Mouse (Mus musculus) erythroblast, embryonic 14.5 days (primary cell): ENCODE results near the gene Limch1. TPM values are rescaled to one million over a fixed set of nuclear protein-coding genes. Genes with fewer than 3 reads are reported as not detected.

Source experiments
- H3K27me3 ChIP-seq: 2 replicates; pipeline ENCODE4 v1.6.1; 2012; ENCODE audit warnings: inconsistent platforms; ENCODE audit not compliant: control insufficient read depth
- H3K36me3 ChIP-seq: 2 replicates; pipeline ENCODE4 v1.6.1; 2012; ENCODE audit warnings: mild to moderate bottlenecking, inconsistent platforms; ENCODE audit not compliant: control insufficient read depth
- H3K4me1 ChIP-seq: 2 replicates; pipeline ENCODE4 v1.6.1; 2012; ENCODE audit warnings: inconsistent platforms; ENCODE audit not compliant: control insufficient read depth
- H3K4me3 ChIP-seq: replicated peaks from 2 replicates; pipeline ENCODE3; 2012; ENCODE audit warnings: moderate library complexity, mild to moderate bottlenecking, inconsistent platforms
- H3K9me3 ChIP-seq: 2 replicates; pipeline ENCODE4 v1.6.1; 2012; ENCODE audit warnings: low read length, inconsistent platforms, mixed read lengths; ENCODE audit not compliant: control insufficient read depth
- GATA1 ChIP-seq: IDR thresholded peaks from 2 replicates; pipeline ENCODE4 v1.6.1; 2012; ENCODE audit warnings: low read length, inconsistent platforms, mixed read lengths
- TAL1 ChIP-seq: IDR thresholded peaks from 3 replicates; pipeline ENCODE4 v1.6.1; 2012; ENCODE audit warnings: low read length, inconsistent platforms, mixed read lengths
- polyA plus RNA-seq: library from polyadenylated mRNA; stranded (reverse); fragments of >175 nt; gene quantifications from 2 replicates; pipeline ENCODE4 v1.2.3, GENCODE M21; 2012

Limch1 gene
- polyA plus RNA-seq, 1 experiment: not detected

DNA sequence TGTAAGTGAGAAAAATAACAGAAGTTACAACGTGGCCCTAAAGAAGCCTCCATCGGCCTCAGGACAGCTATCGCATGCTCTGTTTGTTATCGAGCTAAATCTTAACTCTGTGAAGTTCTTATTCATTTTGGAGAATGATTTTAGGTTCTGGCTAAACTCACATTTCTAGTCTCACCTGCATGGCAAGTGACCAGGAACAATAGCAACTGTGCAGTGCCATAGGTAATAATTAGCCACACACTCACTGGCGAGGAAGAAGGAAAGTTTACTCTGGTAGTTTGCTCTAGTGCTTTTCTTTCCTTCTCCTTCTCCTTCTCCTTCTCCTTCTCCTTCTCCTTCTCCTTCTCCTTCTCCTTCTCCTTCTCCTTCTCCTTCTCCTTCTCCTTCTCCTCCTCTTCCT lies 209.6 kb downstream of the Limch1 start:
- TF ChIP-seq GATA1 (no peak), TAL1 (no peak)
- H3K27me3 ChIP-seq: no peaks in the 10 kb centered on the region
- H3K4me1 ChIP-seq: no peaks in the 10 kb centered on the region
- H3K9me3 ChIP-seq: no peaks in the 10 kb centered on the region
- H3K36me3 ChIP-seq: no peaks in the 10 kb centered on the region
- no peak overlapping the region for H3K4me3 ChIP-seq

DNA sequence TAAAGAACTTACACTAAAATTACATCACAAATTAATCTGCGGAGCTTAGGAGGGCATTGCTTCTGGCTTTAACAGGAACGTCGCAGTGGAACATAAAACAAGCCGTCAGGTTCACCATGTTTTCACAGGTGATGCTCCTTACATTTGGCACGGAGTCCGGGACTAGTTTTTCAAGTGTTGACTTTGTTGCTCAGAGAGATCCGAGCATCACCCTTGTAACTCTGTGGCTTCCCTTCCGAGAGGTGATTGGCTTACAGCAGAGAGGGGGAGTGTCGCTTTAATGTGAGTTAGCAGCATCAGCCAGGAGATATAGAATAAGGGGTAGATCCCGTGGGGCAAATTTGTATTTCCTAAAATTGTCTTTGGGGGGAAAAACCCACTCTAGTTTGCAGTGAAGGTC lies 212.0 kb downstream of the Limch1 start:
- no peak for TF ChIP-seq TAL1
- TF ChIP-seq GATA1: no peak
- Histone ChIP-seq H3K27me3 (no peaks in the 10 kb centered on the region), H3K4me1 (no peaks in the 10 kb centered on the region), H3K4me3 (no peak overlapping the region), H3K36me3 (no peaks in the 10 kb centered on the region), H3K9me3 (peaks cover 2% of the 10 kb centered on the region; the same call in 1 of the 2 replicates)

DNA sequence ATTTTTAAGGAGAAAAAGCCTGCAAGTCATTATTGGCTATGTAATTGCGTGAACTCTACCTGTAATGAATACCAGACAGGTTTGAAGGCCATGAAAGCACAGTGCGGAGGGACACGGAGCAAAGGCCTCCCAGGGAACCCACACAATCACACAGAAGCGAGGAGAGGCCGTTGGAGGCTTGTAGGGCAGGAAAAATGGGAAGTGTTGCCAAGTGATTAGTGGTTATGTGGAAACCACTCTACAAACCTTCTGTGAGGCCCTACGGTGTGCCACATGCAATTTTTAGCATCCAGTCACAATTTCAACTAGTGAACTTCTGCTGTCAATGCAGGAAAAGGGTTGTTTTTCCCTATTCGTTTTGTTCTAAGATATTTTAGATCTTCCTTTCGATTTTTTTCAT lies 212.5 kb downstream of the Limch1 start:
- H3K36me3 ChIP-seq: no peaks in the 10 kb centered on the region
- H3K9me3 ChIP-seq: peaks cover 2% of the 10 kb centered on the region; the same call in 1 of the 2 replicates
- no peak overlapping the region for H3K4me3 ChIP-seq
- TF ChIP-seq TAL1: no peak
- TF ChIP-seq GATA1: no peak
- H3K27me3 ChIP-seq: no peaks in the 10 kb centered on the region
- H3K4me1 ChIP-seq: no peaks in the 10 kb centered on the region

DNA sequence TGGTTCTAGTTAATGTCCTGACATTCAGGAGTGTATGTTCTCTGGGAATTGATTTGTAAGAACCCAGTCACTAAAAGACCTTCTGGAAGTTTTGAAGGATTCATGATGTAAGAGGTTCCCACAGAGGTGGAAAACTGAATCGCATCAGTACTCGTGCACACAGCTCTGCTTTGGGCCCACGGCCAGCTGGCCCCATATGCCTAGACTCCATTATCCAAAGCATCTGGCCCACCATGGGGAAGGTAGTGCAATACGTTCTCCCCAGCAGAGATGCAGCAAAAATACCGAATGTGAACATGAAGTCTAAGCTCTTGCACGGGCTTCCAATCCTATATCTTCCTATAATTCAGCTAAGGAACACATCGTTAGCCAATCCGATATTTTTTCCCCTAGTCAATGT lies 214.3 kb downstream of the Limch1 start:
- no peaks in the 10 kb centered on the region for H3K4me1 ChIP-seq
- no peak overlapping the region for H3K4me3 ChIP-seq
- no peaks in the 10 kb centered on the region for H3K36me3 ChIP-seq
- TF ChIP-seq GATA1: no peak
- TF ChIP-seq TAL1: no peak
- no peaks in the 10 kb centered on the region for H3K27me3 ChIP-seq
- H3K9me3 ChIP-seq: peaks cover 2% of the 10 kb centered on the region; the same call in 1 of the 2 replicates

DNA sequence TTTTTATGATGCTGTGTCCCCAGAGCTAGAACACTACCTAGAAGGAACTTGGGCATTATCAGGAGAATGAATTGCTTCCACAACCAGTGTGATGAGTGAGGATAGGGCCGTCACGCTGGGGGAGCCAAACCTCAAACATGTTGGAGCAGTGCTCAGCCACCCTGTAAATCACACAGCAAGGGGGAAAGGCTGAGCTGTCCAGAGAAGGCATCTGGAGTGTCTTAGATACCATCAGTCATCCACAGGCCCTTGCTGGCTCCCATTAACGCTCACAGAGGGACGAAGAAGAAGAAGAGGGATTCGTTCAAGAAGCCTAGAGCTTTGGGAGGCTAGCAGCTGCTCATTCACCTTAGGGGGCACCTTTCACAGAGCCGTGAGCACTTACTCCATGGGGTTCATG lies 219.8 kb downstream of the Limch1 start:
- H3K36me3 ChIP-seq: no peaks in the 10 kb centered on the region
- H3K9me3 ChIP-seq: peaks cover 2% of the 10 kb centered on the region; the same call in 1 of the 2 replicates
- H3K4me1 ChIP-seq: no peaks in the 10 kb centered on the region
- no peak overlapping the region for H3K4me3 ChIP-seq
- no peaks in the 10 kb centered on the region for H3K27me3 ChIP-seq
- TF ChIP-seq GATA1 (no peak), TAL1 (no peak)

DNA sequence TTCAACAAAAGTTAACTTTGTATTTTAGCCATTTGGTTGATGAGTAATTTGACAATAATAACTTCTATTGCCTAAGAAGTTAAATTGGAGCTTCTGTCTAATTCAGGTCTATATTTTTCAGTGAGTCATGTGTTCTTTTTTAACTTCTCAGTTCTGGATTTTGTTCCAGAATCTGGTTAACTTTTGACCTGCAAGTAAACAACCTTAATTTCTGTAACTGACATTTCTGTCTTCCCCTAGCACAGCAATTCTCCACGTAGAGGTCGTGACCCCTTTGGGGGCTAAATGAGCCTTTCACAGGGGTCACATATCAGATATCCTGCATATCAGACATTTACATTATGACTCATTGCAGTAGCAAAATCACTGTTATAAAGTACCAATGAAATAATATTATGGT lies 221.5 kb downstream of the Limch1 start:
- no peak for TF ChIP-seq GATA1
- TF ChIP-seq TAL1: no peak
- no peaks in the 10 kb centered on the region for H3K36me3 ChIP-seq
- H3K4me1 ChIP-seq: no peaks in the 10 kb centered on the region
- no peak overlapping the region for H3K4me3 ChIP-seq
- H3K9me3 ChIP-seq: no peaks in the 10 kb centered on the region
- no peaks in the 10 kb centered on the region for H3K27me3 ChIP-seq

DNA sequence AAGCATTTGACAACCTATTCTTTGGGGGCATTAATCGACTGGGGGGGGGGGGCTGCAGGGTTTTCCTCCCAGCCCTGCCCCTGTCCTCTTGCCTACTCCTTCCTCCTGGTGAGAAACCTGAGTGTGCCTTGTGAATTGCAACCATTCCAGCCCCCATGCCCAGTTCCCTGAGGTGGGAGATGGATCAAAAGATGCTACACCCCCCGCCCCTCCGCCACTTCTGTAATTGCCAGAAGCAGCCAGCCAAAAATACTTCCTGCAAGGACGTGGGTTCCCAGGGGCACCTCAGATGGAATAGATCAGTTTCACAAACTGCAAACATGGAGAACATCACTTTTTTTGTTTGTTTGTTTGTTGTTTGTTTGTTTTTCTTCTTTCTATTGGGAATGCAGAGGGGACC lies 222.0 kb downstream of the Limch1 start:
- TF ChIP-seq TAL1 (no peak), GATA1 (no peak)
- Histone ChIP-seq H3K27me3 (no peaks in the 10 kb centered on the region), H3K9me3 (no peaks in the 10 kb centered on the region), H3K36me3 (no peaks in the 10 kb centered on the region), H3K4me3 (no peak overlapping the region), H3K4me1 (no peaks in the 10 kb centered on the region)

DNA sequence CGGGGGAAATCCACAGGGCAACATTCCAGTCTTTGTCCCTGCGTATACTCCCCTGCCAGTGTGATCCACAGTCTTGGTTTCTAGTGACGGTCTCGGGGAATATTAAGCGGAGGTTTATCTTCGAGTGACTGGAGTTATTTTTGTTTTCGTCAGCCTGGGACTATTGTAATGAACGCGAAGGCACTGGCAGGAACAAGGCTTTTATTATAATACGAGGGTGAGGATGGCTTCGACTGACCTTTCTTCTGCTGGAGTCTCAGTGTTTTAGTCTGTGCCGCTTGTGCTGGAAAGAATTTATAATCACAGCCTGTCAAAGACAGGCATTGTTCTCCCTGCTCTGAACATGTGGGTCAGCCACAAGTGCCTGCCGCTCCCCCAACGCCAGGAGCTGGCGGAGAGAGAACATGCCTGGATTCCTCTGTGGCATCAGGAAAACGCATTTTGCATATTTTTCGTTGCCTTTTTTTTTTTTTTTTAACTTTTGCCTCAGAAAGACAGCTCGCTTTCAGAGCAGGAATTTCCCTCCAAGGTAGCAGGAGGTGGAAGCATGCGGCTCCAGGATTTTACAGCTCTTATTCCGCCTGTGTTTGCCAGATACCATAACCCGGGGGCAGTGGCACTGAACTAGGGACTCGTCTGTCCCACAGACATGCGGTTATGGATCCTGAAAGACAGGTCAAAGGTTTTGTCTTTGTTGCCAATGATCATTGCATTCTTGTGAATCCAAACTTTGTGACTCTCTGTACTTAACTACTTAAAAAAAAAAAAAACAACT lies 222.6 kb downstream of the Limch1 start:
- Histone ChIP-seq H3K9me3 (no peaks in the 10 kb centered on the region), H3K4me1 (no peaks in the 10 kb centered on the region), H3K27me3 (no peaks in the 10 kb centered on the region), H3K36me3 (no peaks in the 10 kb centered on the region), H3K4me3 (no peak overlapping the region)
- TF ChIP-seq GATA1: no peak
- no peak for TF ChIP-seq TAL1

DNA sequence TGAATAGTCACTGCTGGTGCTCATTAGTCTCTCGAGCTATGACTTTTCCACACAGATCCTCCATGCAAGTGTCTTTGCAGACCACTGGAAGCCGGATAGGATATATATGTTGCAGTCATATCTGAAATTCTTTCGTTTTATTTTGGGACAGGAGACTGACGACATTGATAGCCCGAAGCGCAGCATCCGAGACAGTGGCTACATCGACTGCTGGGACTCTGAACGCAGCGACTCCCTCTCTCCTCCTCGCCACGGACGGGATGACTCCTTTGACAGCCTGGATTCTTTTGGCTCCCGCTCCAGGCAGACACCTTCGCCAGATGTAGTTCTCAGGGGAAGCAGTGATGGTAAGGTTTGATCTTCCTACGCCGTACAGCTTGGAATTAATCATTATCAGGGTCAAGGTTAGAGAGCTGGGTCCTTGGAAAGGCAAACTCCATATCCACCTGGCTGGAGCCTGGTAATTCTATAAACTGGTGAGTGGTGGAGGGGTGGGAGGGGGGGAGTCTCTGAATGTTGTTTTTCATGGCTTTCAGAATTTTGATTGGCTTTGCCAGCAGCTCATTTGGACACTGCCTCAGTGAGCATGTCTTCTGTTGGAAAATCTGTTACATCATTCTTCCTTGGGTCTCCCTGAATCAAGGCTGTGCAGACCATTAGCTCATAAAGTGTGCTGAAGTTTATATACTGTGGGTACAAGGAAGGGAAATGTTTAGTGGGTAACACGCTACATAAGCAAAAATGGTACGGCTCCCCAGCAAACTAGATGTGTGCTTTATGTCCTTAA lies 223.5 kb downstream of the Limch1 start:
- H3K9me3 ChIP-seq: no peaks in the 10 kb centered on the region
- TF ChIP-seq GATA1 (no peak), TAL1 (no peak)
- no peaks in the 10 kb centered on the region for H3K4me1 ChIP-seq
- no peak overlapping the region for H3K4me3 ChIP-seq
- no peaks in the 10 kb centered on the region for H3K27me3 ChIP-seq
- no peaks in the 10 kb centered on the region for H3K36me3 ChIP-seq
